Comparison of ENCODE assay signal across 9 mouse cellular contexts in the genomic region with DNA sequence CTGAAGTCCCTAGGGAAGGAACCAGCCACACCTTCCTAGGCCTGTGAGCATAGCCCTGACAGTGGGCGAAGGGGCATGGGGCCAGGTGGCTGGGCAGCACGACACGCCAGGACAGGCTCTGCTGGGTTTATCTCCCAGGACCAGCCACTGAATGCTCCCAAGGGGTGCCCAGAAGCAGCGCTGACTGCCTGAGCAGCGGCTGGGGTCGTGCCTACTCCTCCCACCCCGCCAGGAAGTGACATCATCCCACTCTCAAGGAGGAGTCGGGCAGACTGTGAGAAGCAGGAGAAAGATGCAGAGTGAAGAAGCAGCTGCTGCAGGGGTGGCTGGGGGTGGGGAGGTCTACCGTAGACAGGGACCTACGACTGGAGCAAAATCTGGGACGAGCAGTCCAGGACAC. TPM values are rescaled to one million over a fixed set of nuclear protein-coding genes. Genes with fewer than 3 reads are reported as not detected.
A peak's percentile ranks its signal among the peaks of the same experiment; 100 is the strongest.
DNase-seq lines count a peak whose midpoint lies in the region; ATAC-seq and TF ChIP-seq lines count a peak whose summit lies in the region.
"Had no signal": no experiment of that assay in that cellular context is flagged by ENCODE, and none has a peak within 500 bp of the region (broad histone marks: within the 10 kb centered on the region; RNA-seq: fewer than 3 reads in every experiment).

No protein-coding gene starts in this region.

- 0 out of 2 replicates have a peak overlapping the region, but pooled peaks have one; percentile 16 for H3K9ac ChIP-seq in embryonic facial prominence, embryonic 14.5 days (ENCODE audit: low read depth, low read length)
- H3K9ac ChIP-seq in heart, embryonic 16.5 days (ENCODE audit: low read length): 0 out of 2 replicates have a peak overlapping the region, but pooled peaks have one; percentile 13
- no peak overlapping the region for H3K9ac ChIP-seq in liver, postnatal 0 days (replicated peaks)

- peak overlapping the region; percentile 46 for H3K4me2 ChIP-seq in embryonic facial prominence, embryonic 14.5 days (ENCODE audit: low read depth, low read length)
- peak overlapping the region; percentile 38 for H3K4me2 ChIP-seq in heart, embryonic 16.5 days (ENCODE audit: low read depth, low read length)
- H3K4me2 ChIP-seq in liver, postnatal 0 days (ENCODE audit: low read depth, low read length): no peak overlapping the region

- H3K4me3 ChIP-seq in embryonic facial prominence, embryonic 14.5 days (ENCODE audit: low read depth, low read length): no peak overlapping the region
- no peak overlapping the region for H3K4me3 ChIP-seq in heart, embryonic 16.5 days (ENCODE audit: low read length)
- no peak overlapping the region for H3K4me3 ChIP-seq in liver, postnatal 0 days (ENCODE audit: low read depth, low read length)
- H3K4me3 ChIP-seq: erythroblast, embryonic 14.5 days had no signal

- peak; percentile 60; the same call in 1 of the 2 replicates for ATAC-seq in embryonic facial prominence, embryonic 14.5 days (ENCODE audit: low read depth)
- ATAC-seq in heart, embryonic 16.5 days (replicated peaks; ENCODE audit: extremely low read depth, insufficient read depth, low FRiP score): peak; percentile 33
- ATAC-seq in liver, postnatal 0 days: no peak
- ATAC-seq in monocyte, adult 5-6 weeks (replicated peaks; ENCODE audit: insufficient number of reproducible peaks, low FRiP score, low TSS enrichment, poor library complexity, severe bottlenecking): no peak
- ATAC-seq in activated CD4-positive, CD25-positive, alpha-beta regulatory T cell, adult 4 months: no peak

- WGBS in embryonic facial prominence, embryonic 14.5 days: 16% methylated on average over 11 of the region's 11 CpGs
- WGBS in heart, embryonic 16.5 days: 27% methylated on average over 11 of the region's 11 CpGs
- 35% methylated on average over 11 of the region's 11 CpGs for WGBS in liver, postnatal 0 days (ENCODE audit: insufficient replicate concordance)

- H3K4me1 ChIP-seq in embryonic facial prominence, embryonic 14.5 days (ENCODE audit: control insufficient read depth, insufficient read depth, low read length): peaks cover 19% of the 10 kb centered on the region
- peaks cover 20% of the 10 kb centered on the region for H3K4me1 ChIP-seq in heart, embryonic 16.5 days (ENCODE audit: control insufficient read depth, insufficient read depth, low read length)
- H3K4me1 ChIP-seq in liver, postnatal 0 days (ENCODE audit: insufficient read depth): peaks cover 9% of the 10 kb centered on the region

- no peak for TF ChIP-seq CTCF in liver, postnatal 0 days (IDR thresholded peaks at IDR 0.05; ENCODE audit: low read depth)

- no peaks in the 10 kb centered on the region for H3K27me3 ChIP-seq in embryonic facial prominence, embryonic 14.5 days (replicated peaks; ENCODE audit: control insufficient read depth, insufficient read depth, low read length)
- no peaks in the 10 kb centered on the region for H3K27me3 ChIP-seq in heart, embryonic 16.5 days (ENCODE audit: control insufficient read depth, insufficient read depth, low read length)
- no peaks in the 10 kb centered on the region for H3K27me3 ChIP-seq in liver, postnatal 0 days (ENCODE audit: insufficient read depth, low read length)

- H3K36me3 ChIP-seq in embryonic facial prominence, embryonic 14.5 days (ENCODE audit: control insufficient read depth, insufficient read depth, low read length): no peaks in the 10 kb centered on the region
- H3K36me3 ChIP-seq in heart, embryonic 16.5 days (ENCODE audit: control insufficient read depth, insufficient read depth): no peaks in the 10 kb centered on the region
- no peaks in the 10 kb centered on the region for H3K36me3 ChIP-seq in liver, postnatal 0 days (replicated peaks; ENCODE audit: insufficient read depth, low read length)

- TF ChIP-seq EP300 in liver, postnatal 0 days (IDR thresholded peaks at IDR 0.05; ENCODE audit: low read depth): no peak

- peak; percentile 49 to 66 for DNase-seq in urinary bladder, adult 18-20 months (ENCODE audit: low spot score in 2 of 2)
- no peak for DNase-seq in urinary bladder, postnatal 4 days (ENCODE audit: low spot score in 2 of 2)
- peak; percentile 77 for DNase-seq in embryonic facial prominence, embryonic 14.5 days (ENCODE audit: low spot score)
- peak; percentile 38 for DNase-seq in liver, postnatal 0 days
- DNase-seq in right cerebral cortex, postnatal 4 days: peak; percentile 33

- H3K9me3 ChIP-seq in embryonic facial prominence, embryonic 14.5 days (ENCODE audit: control insufficient read depth, low read length): no peaks in the 10 kb centered on the region
- H3K9me3 ChIP-seq in heart, embryonic 16.5 days (replicated peaks; ENCODE audit: control insufficient read depth, low read length): no peaks in the 10 kb centered on the region
- H3K9me3 ChIP-seq in liver, postnatal 0 days (ENCODE audit: low read length): no peaks in the 10 kb centered on the region

- no peak overlapping the region for H3K27ac ChIP-seq in embryonic facial prominence, embryonic 14.5 days (replicated peaks; ENCODE audit: low read depth, low read length)
- H3K27ac ChIP-seq in heart, embryonic 16.5 days (ENCODE audit: low read length): no peak overlapping the region
- no peak overlapping the region for H3K27ac ChIP-seq in liver, postnatal 0 days (ENCODE audit: low read depth)

RNA-seq across cellular contexts. Expression of a gene that starts 31.9 kb away (rescaled TPM):
- 2.8 and 2.9 TPM in 2 replicates for polyA plus RNA-seq in embryonic facial prominence, embryonic 14.5 days (2014; fragmentation: Nextera tagmentation; extraction: Ambion mirVana)
- 0.89 and 0.92 TPM in 2 replicates for polyA plus RNA-seq in heart, embryonic 16.5 days (2015; fragmentation: Nextera tagmentation; extraction: Ambion mirVana)
- 0.21 and 0.28 TPM in 2 replicates for polyA plus RNA-seq in liver, postnatal 0 days (2015; fragmentation: Nextera tagmentation; extraction: Ambion mirVana)
- 0.39 to 0.43 TPM in 2 of 3 replicates, not detected in the other for total RNA-seq in monocyte, adult 5-6 weeks (2017)
- under 1 TPM in 1 of 2 experiments, not detected in 1; 0.20 TPM for polyA plus RNA-seq in activated CD4-positive, CD25-positive, alpha-beta regulatory T cell, adult 4 months (2017; shearing (Covaris generic))

RNA-seq across cellular contexts. Expression of a gene that starts 32.2 kb away (rescaled TPM):
- 0.87 and 0.96 TPM in 2 replicates for polyA plus RNA-seq in embryonic facial prominence, embryonic 14.5 days (2014; fragmentation: Nextera tagmentation; extraction: Ambion mirVana)
- polyA plus RNA-seq in heart, embryonic 16.5 days (2015; fragmentation: Nextera tagmentation; extraction: Ambion mirVana): 4.2 TPM in 2 replicates
- 2.1 and 2.5 TPM in 2 replicates for polyA plus RNA-seq in liver, postnatal 0 days (2015; fragmentation: Nextera tagmentation; extraction: Ambion mirVana)
- 0.10 to 2.3 TPM in 2 of 3 replicates, not detected in the other for total RNA-seq in monocyte, adult 5-6 weeks (2017)
- polyA plus RNA-seq in activated CD4-positive, CD25-positive, alpha-beta regulatory T cell, adult 4 months (2017; shearing (Covaris generic)): under 1 TPM in 1 of 2 experiments, not detected in 1; 0.09 TPM

Comparison
In these comparisons a context has a peak if more than half of its experiments do, and no peak if none do; other contexts are left out.
1. DNase-seq: peak in urinary bladder, adult 18-20 months (2 of 2), embryonic facial prominence, embryonic 14.5 days (single experiment), liver, postnatal 0 days (single experiment) and right cerebral cortex, postnatal 4 days (single experiment); none in urinary bladder, postnatal 4 days (0 of 2).
2. ATAC-seq: peak in embryonic facial prominence, embryonic 14.5 days (single experiment) and heart, embryonic 16.5 days (single experiment); none in liver, postnatal 0 days (single experiment), monocyte, adult 5-6 weeks (single experiment) and activated CD4-positive, CD25-positive, alpha-beta regulatory T cell, adult 4 months (single experiment).